Mouse (Mus musculus) neural tube, embryonic 14.5 days (tissue): Measurements from ENCODE around the gene Creg1. TPM values are rescaled to one million over a fixed set of nuclear protein-coding genes. Genes with fewer than 3 reads are reported as not detected.

Experiments used
- ATAC-seq: fragments of 200-750 bp; cut with Nextera tagmentation; 2 replicates; pipeline ENCODE4 v1.8.0; 2017; ENCODE audit warnings: low read depth, mild to moderate bottlenecking, moderate TSS enrichment, moderate library complexity
- H3K27ac ChIP-seq: fragments of 300-500 bp; sonication (generic); 2 replicates; pipeline ENCODE4 v1.5.1; 2014; ENCODE audit warnings: low read depth, mild to moderate bottlenecking, control low read depth, low read length, moderate library complexity, mixed read lengths
- H3K27me3 ChIP-seq: fragments of 300-500 bp; sonication (generic); 2 replicates; pipeline ENCODE4 v1.6.1; 2014; ENCODE audit warnings: low read length; ENCODE audit not compliant: control insufficient read depth, insufficient read depth
- H3K36me3 ChIP-seq: fragments of 300-500 bp; sonication (generic); 2 replicates; pipeline ENCODE4 v1.6.1; 2014; ENCODE audit warnings: low read length, mixed read lengths; ENCODE audit not compliant: control insufficient read depth, insufficient read depth
- H3K4me1 ChIP-seq: fragments of 300-500 bp; sonication (generic); 2 replicates; pipeline ENCODE4 v1.6.1; 2014; ENCODE audit warnings: low read length; ENCODE audit not compliant: control insufficient read depth, insufficient read depth
- H3K4me2 ChIP-seq: fragments of 300-500 bp; sonication (generic); 2 replicates; pipeline ENCODE4 v1.6.1; 2014; ENCODE audit warnings: mild to moderate bottlenecking, low read depth, low read length, control low read depth
- H3K4me3 ChIP-seq: fragments of 300-500 bp; sonication (generic); 2 replicates; pipeline ENCODE4 v1.5.1; 2014; ENCODE audit warnings: low read depth, low read length, control low read depth, mixed read lengths
- H3K9ac ChIP-seq: fragments of 300-500 bp; sonication (generic); replicated peaks from 2 replicates; pipeline ENCODE4 v1.6.1; 2014; ENCODE audit warnings: low read depth, mild to moderate bottlenecking, control low read depth, low read length, mixed read lengths
- H3K9me3 ChIP-seq: fragments of 300-500 bp; sonication (generic); 2 replicates; pipeline ENCODE4 v1.6.1; 2016; ENCODE audit warnings: low read length; ENCODE audit not compliant: control insufficient read depth
- WGBS: fragments of 180-500 bp; shearing (Covaris S2); extraction: QIAGEN DNeasy Blood & Tissue Kit; methylation state at CpG from one replicate; pipeline ENCODE4 v1.1.7; 2014; 5-methylcytosine and 5-hydroxymethylcytosine counted together
- polyA plus RNA-seq: library from polyadenylated mRNA; unstranded; fragments of >200 nt; fragmentation: Nextera tagmentation; extraction: Ambion mirVana; gene quantifications from 2 replicates; pipeline ENCODE4 v1.2.1, GENCODE M21; 2014

Creg1 gene
- polyA plus RNA-seq, 1 experiment from 2014 or later = 39.7 TPM

DNA sequence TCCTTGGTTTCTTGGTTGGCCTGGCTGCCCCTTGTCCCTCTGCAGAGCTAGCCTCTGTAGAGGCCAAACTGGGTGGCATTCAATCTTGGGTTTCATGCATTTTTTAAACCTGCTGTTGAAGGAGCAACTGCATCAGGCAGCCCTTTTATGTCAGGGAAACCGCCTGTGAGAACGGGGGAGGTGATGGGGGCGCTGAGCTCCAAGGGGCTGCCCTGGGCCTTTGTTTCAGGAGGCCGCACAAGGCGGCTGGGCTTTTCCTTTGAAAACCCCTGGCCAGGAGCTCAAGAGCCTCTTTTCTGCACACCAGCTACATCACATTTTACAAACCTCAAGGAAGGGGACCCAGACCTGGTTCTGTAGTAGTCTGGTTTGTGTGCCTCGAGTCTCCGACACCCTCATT, 50.6 kb downstream of the Creg1 start:
- H3K27ac ChIP-seq = peak overlapping the region; percentile 28; the same call in 1 of the 2 replicates

DNA sequence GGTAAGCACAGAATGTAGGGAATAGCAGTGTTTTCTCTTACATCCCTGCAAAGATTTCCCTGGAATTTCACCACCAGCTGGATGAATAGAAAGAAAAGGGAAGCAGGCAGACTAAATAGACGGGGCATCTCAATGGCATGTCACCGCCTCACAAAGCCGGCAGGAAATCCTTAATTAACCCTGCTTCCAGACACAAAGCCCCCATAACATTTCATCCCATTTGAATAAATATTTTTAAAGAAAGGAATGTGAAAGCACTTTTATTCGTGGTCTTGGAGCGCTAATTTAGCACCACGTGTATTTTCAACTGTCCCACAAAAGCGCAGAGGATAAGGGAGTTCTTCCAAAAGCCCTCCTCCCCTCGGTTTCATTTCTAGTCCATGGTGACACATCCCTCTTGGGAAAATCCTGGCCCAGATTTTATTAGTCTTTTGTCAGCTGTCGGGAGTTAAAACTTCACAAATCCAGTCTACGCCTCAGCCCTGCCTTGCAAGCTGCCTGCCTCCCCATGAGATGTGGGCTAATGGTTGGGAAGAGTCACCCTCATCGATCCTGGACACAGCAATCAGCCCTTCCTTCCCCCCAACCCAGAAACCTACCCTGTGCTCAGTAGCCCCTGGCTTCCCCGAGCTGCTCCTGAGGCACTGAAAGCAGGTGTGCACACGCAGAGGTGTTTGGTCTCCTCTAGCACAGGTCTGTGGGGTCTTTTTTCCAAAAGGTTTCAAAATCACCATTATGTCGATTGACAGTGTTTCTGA, 51.2 kb downstream of the Creg1 start:
- H3K36me3 ChIP-seq = no peaks in the 10 kb centered on the region
- no peak overlapping the region for H3K4me3 ChIP-seq
- H3K4me2 ChIP-seq = peak overlapping the region; percentile 12; the same call in 1 of the 2 replicates
- H3K27ac ChIP-seq = peak overlapping the region; percentile 28; the same call in 1 of the 2 replicates
- peaks cover 6% of the 10 kb centered on the region; the same call in 1 of the 2 replicates for H3K27me3 ChIP-seq
- no peaks in the 10 kb centered on the region for H3K9me3 ChIP-seq
- H3K4me1 ChIP-seq = peaks cover 12% of the 10 kb centered on the region; the same call in 1 of the 2 replicates
- WGBS = 16% methylated on average over 14 of the region's 14 CpGs
- 0 out of 2 replicates have a peak overlapping the region, but pooled peaks have one; percentile 21 for H3K9ac ChIP-seq
- ATAC-seq = no peak

More for the DNA sequence above, 50.6 kb downstream of the Creg1 start:
- ATAC-seq = no peak
- Histone ChIP-seq H3K4me3 (no peak overlapping the region), H3K4me2 (peak overlapping the region; percentile 12; the same call in 1 of the 2 replicates), H3K9ac (0 out of 2 replicates have a peak overlapping the region, but pooled peaks have one; percentile 21), H3K9me3 (no peaks in the 10 kb centered on the region), H3K27me3 (peaks cover 6% of the 10 kb centered on the region; the same call in 1 of the 2 replicates), H3K36me3 (no peaks in the 10 kb centered on the region), H3K4me1 (peaks cover 12% of the 10 kb centered on the region; the same call in 1 of the 2 replicates)
- WGBS = 5% methylated on average over 7 of the region's 7 CpGs

- no peaks in the 10 kb centered on the region for H3K9me3 ChIP-seq
- H3K4me3 ChIP-seq = no peak overlapping the region
- 88% methylated on average over 9 of the region's 9 CpGs for WGBS
- H3K4me1 ChIP-seq = peaks cover 12% of the 10 kb centered on the region; the same call in 1 of the 2 replicates
- H3K9ac ChIP-seq = no peak overlapping the region
- no peaks in the 10 kb centered on the region for H3K36me3 ChIP-seq
- H3K27ac ChIP-seq = no peak overlapping the region
- ATAC-seq = no peak
- peaks cover 6% of the 10 kb centered on the region; the same call in 1 of the 2 replicates for H3K27me3 ChIP-seq
- no peak overlapping the region for H3K4me2 ChIP-seq
Observed at GRCm38 (mm10) chr1:165816391-165816790, 52.8 kb downstream of the Creg1 start.

GRCm38 (mm10) chr1:165817264-165817663, 53.7 kb downstream of the Creg1 start:
- Histone ChIP-seq H3K27ac (no peak overlapping the region), H3K9me3 (no peaks in the 10 kb centered on the region), H3K4me3 (no peak overlapping the region), H3K9ac (no peak overlapping the region), H3K4me1 (peaks cover 12% of the 10 kb centered on the region; the same call in 1 of the 2 replicates), H3K4me2 (no peak overlapping the region), H3K36me3 (no peaks in the 10 kb centered on the region), H3K27me3 (peaks cover 4% of the 10 kb centered on the region; the same call in 1 of the 2 replicates)
- WGBS = 64% methylated on average over 9 of the region's 9 CpGs
- ATAC-seq = no peak

DNA sequence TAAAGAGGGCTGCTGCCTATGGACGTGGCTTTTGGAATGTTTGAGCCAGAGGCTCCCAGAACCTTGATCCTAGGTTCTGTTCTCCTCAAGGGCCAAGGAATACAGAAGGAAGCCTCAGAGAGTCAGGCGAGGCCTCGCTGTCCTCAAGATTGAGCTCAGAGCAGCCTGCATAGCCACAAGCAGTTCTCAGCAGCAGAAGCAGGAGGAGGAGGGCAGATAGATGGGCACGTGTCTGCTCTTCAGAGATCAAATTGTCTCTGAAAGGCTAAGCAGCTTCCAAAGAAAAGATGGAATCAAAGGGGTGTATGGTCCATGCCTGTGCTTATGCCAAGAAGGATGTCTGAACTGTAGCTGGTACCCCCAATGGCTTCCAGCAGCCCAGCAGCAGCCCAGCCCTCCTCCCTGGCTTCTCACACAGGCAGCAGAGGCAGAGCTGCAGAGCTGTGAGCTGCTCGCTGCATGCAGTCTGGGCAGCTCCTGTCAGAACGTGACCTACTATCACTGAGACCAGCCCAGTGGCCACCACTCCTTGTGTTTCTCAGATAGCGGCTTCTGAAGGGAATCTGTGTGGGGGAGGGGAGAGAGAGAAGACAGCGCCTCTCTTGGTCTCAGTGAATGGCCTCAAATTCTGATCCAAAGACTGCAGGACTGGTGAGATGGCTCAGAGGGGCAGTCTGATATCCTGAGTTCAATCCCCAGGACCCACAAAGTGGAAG, 54.8 kb downstream of the Creg1 start:
- H3K9ac ChIP-seq = no peak overlapping the region
- no peaks in the 10 kb centered on the region for H3K9me3 ChIP-seq
- peaks cover 12% of the 10 kb centered on the region; the same call in 1 of the 2 replicates for H3K4me1 ChIP-seq
- WGBS = 47% methylated on average over 8 of the region's 8 CpGs
- no peak for ATAC-seq
- no peak overlapping the region for H3K4me3 ChIP-seq
- no peak overlapping the region for H3K4me2 ChIP-seq
- no peak overlapping the region for H3K27ac ChIP-seq
- no peaks in the 10 kb centered on the region for H3K36me3 ChIP-seq
- peaks cover 4% of the 10 kb centered on the region; the same call in 1 of the 2 replicates for H3K27me3 ChIP-seq

GRCm38 (mm10) chr1:165819147-165819546, 55.6 kb downstream of the Creg1 start:
- H3K4me2 ChIP-seq = no peak overlapping the region
- no peak overlapping the region for H3K4me3 ChIP-seq
- peaks cover 8% of the 10 kb centered on the region; the same call in 1 of the 2 replicates for H3K4me1 ChIP-seq
- WGBS = 74% methylated on average over 4 of the region's 4 CpGs
- H3K36me3 ChIP-seq = no peaks in the 10 kb centered on the region
- H3K27me3 ChIP-seq = peaks cover 4% of the 10 kb centered on the region; the same call in 1 of the 2 replicates
- H3K9me3 ChIP-seq = no peaks in the 10 kb centered on the region
- H3K27ac ChIP-seq = no peak overlapping the region
- no peak overlapping the region for H3K9ac ChIP-seq
- no peak for ATAC-seq

DNA sequence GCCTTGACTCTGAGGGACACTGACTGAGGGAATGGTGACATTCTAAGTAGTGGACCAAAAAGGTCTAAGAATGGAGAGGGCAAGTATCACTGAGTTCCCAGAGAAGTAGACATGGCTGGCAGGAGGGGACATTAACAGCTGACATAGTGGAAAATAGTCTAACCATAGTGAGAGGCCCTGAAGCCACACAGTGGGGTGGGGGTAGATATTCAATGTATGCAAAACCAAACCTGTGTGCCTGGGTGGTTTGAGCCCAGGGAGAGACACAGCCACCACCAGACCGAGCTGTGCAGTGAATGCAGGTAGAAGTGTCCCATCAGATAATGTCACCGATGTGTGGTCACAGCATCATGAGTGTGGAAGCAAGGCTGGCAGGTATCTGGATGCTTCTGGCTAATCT, 58.5 kb downstream of the Creg1 start:
- 94% methylated on average over 2 of the region's 2 CpGs for WGBS

More for the DNA sequence above, 58.5 kb downstream of the Creg1 start:
- Histone ChIP-seq H3K9ac (no peak overlapping the region), H3K9me3 (no peaks in the 10 kb centered on the region), H3K27ac (no peak overlapping the region), H3K4me3 (no peak overlapping the region), H3K4me1 (no peaks in the 10 kb centered on the region), H3K27me3 (no peaks in the 10 kb centered on the region), H3K4me2 (no peak overlapping the region), H3K36me3 (no peaks in the 10 kb centered on the region)
- no peak for ATAC-seq
